Mouse (Mus musculus): ENCODE measurements around the gene Spaca4. TPM values are rescaled to one million over a fixed set of nuclear protein-coding genes. Genes with fewer than 3 reads are reported as not detected.

Gene Spaca4
- total and polyA plus RNA-seq, 3 experiments: 0.38 TPM; not detected in 2

- Histone ChIP-seq H3K9ac (ENCODE audit: control insufficient read depth, low read depth, low read length, poor library complexity, severe bottlenecking) (no peak overlapping the region), H3K4me1 (ENCODE audit: control insufficient read depth in 1 of 2, insufficient read depth in 2 of 2, low read length in 2 of 2) (no peaks in the 10 kb centered on the region), H3K36me3 (ENCODE audit: control insufficient read depth in 1 of 2, insufficient read depth in 2 of 2, low read length in 2 of 2) (no peaks in the 10 kb centered on the region), H3K9me3 (replicated peaks; ENCODE audit: insufficient read depth, low read length) (no peaks in the 10 kb centered on the region), H3K79me2 (ENCODE audit: control insufficient read depth, insufficient read depth, low read length, poor library complexity) (no peaks in the 10 kb centered on the region), H3K4me3 (ENCODE audit: control insufficient read depth in 1 of 2, insufficient read depth in 1 of 2, low read depth in 2 of 2, low read length in 2 of 2) (no peak overlapping the region), H3K27me3 (ENCODE audit: control insufficient read depth in 1 of 2, insufficient read depth in 2 of 2, low read length in 2 of 2) (peaks cover 2 to 7% of the 10 kb centered on the region in 2 experiments; a peak in 3 of 4 replicates), H3K27ac (ENCODE audit: control insufficient read depth, low read depth, low read length) (no peak overlapping the region)
- TF ChIP-seq GABPA (IDR thresholded peaks at IDR 0.05; ENCODE audit: low read depth, low read length) (no peak), POLR2AphosphoS5 (IDR thresholded peaks at IDR 0.05; ENCODE audit: borderline replicate concordance, low read depth, low read length) (no peak), CTCF (IDR thresholded peaks at IDR 0.05 in 2 of 3, conservative IDR thresholded peaks at IDR 0.05 in 1 of 3; ENCODE audit: control insufficient read depth in 1 of 3, insufficient read depth in 1 of 3, low read depth in 2 of 3, low read length in 3 of 3, poor library complexity in 1 of 3, severe bottlenecking in 1 of 3) (no peak), TAL1 (IDR thresholded peaks at IDR 0.05; ENCODE audit: low read length) (no peak), POLR2AphosphoS2 (IDR thresholded peaks at IDR 0.05; ENCODE audit: low read length) (no peak), EP300 (IDR thresholded peaks at IDR 0.05; ENCODE audit: low read depth in 1 of 2, low read length in 2 of 2) (no peak)
- peak; percentile 74 for DNase-seq (ENCODE audit: low read depth, low spot score)
Observed at GRCm38 (mm10) chr7:45755703-45756102, 30.1 kb upstream of the Spaca4 start.

GRCm38 (mm10) chr7:45750162-45750561, 24.5 kb upstream of the Spaca4 start:
- Histone ChIP-seq H3K36me3 (ENCODE audit: control insufficient read depth in 1 of 2, insufficient read depth in 2 of 2, low read length in 2 of 2) (no peaks in the 10 kb centered on the region), H3K4me3 (ENCODE audit: control insufficient read depth in 1 of 2, insufficient read depth in 1 of 2, low read depth in 2 of 2, low read length in 2 of 2) (no peak overlapping the region), H3K27me3 (ENCODE audit: control insufficient read depth in 1 of 2, insufficient read depth in 2 of 2, low read length in 2 of 2) (peaks cover 0 to 2% of the 10 kb centered on the region in 2 experiments; a peak in 1 of 4 replicates), H3K9ac (ENCODE audit: control insufficient read depth, low read depth, low read length, poor library complexity, severe bottlenecking) (no peak overlapping the region), H3K79me2 (ENCODE audit: control insufficient read depth, insufficient read depth, low read length, poor library complexity) (no peaks in the 10 kb centered on the region), H3K9me3 (replicated peaks; ENCODE audit: insufficient read depth, low read length) (no peaks in the 10 kb centered on the region), H3K4me1 (ENCODE audit: control insufficient read depth in 1 of 2, insufficient read depth in 2 of 2, low read length in 2 of 2) (no peaks in the 10 kb centered on the region), H3K27ac (ENCODE audit: control insufficient read depth, low read depth, low read length) (no peak overlapping the region)
- DNase-seq (ENCODE audit: low read depth, low spot score): no peak
- TF ChIP-seq POLR2A (IDR thresholded peaks at IDR 0.05; ENCODE audit: control insufficient read depth in 1 of 2, insufficient read depth in 1 of 2, low read depth in 1 of 2, low read length in 2 of 2, poor library complexity in 1 of 2) (no peak), RAD21 (IDR thresholded peaks at IDR 0.05; ENCODE audit: low read depth, low read length) (no peak), TCF12 (IDR thresholded peaks at IDR 0.05; ENCODE audit: low read depth, low read length) (no peak), MAZ (IDR thresholded peaks at IDR 0.05; ENCODE audit: low read depth, low read length) (no peak), CHD2 (IDR thresholded peaks at IDR 0.05; ENCODE audit: low read length) (no peak), ZNF384 (IDR thresholded peaks at IDR 0.05; ENCODE audit: low read depth, low read length) (no peak), HCFC1 (IDR thresholded peaks at IDR 0.05; ENCODE audit: low read depth, low read length) (no peak), BHLHE40 (IDR thresholded peaks at IDR 0.05; ENCODE audit: borderline replicate concordance, low read depth, low read length) (no peak), POLR2AphosphoS2 (IDR thresholded peaks at IDR 0.05; ENCODE audit: low read length) (no peak), USF1 (IDR thresholded peaks at IDR 0.05; ENCODE audit: low read depth, low read length) (no peak), POLR2AphosphoS5 (IDR thresholded peaks at IDR 0.05; ENCODE audit: borderline replicate concordance, low read depth, low read length) (no peak), RCOR1 (IDR thresholded peaks at IDR 0.05; ENCODE audit: low read depth, low read length) (no peak), GABPA (IDR thresholded peaks at IDR 0.05; ENCODE audit: low read depth, low read length) (no peak), CHD1 (IDR thresholded peaks at IDR 0.05; ENCODE audit: low read depth, low read length) (no peak), SMC3 (IDR thresholded peaks at IDR 0.05; ENCODE audit: low read depth, low read length) (no peak), NELFE (IDR thresholded peaks at IDR 0.05; ENCODE audit: low read depth, low read length) (no peak), ELF1 (IDR thresholded peaks at IDR 0.05; ENCODE audit: low read depth, low read length) (no peak)

Data from MEL (cell line).